Mouse (Mus musculus): ENCODE data around the gene Pom121l2. TPM values are rescaled to one million over a fixed set of nuclear protein-coding genes. Genes with fewer than 3 reads are reported as not detected.
A peak's percentile ranks its signal among the peaks of the same experiment; 100 is the strongest.

The Pom121l2 gene
- total RNA-seq, 1 experiment from 2014 or later, result not detected

GRCm38 (mm10) chr13:22006334-22007120 lies 25.5 kb downstream of the Pom121l2 start:
- ATAC-seq (replicated peaks in 1 of 2; ENCODE audit: insufficient read depth in 1 of 2, low FRiP score in 2 of 2, low TSS enrichment in 1 of 2, low read depth in 1 of 2, poor library complexity in 2 of 2, severe bottlenecking in 2 of 2), result peak; percentile 37 to 56; a peak in 2 of 4 replicates

DNA sequence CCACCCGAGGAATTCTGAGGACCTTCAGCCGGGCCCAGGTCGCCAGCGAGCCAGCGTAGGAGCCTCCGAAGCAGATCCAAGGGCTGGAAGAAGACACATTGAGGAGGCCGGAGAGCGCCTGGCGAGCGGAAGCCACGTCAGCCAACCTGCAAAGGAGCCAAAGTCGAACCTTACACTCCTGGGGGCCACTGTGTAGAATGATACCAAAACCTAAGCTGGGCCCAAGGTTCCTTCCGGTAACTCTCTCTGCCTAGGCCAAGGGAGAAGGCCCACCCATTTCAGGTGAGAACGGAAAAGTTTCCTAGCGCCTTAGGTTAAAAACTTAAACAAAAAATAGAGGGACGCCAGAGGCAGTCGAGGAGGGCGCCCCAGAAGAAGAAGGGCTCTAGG lies 26.1 kb downstream of the Pom121l2 start:
- ATAC-seq (replicated peaks in 1 of 2; ENCODE audit: insufficient read depth in 1 of 2, low FRiP score in 2 of 2, low TSS enrichment in 1 of 2, low read depth in 1 of 2, poor library complexity in 2 of 2, severe bottlenecking in 2 of 2), result no peak

DNA sequence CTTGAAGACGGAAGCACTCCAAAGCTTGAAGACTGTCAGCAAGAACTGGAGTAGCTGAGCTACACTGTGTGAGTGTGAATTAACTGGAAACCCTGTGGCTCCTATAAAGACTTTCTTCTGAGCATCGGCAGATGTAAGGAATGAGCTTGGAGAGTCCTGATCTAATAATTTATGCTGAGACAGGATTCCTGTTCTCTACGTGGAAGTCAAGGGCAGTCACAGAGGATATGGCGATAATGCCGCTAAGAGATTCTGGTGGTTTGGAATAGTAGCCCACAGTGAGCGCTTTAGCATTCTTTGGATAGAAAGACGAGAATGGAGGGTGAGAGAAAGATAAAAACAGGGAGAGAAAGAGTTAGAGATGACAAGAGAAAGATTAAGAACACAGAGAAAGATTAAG lies 26.9 kb downstream of the Pom121l2 start:
- ATAC-seq (replicated peaks in 1 of 2; ENCODE audit: insufficient read depth in 1 of 2, low FRiP score in 2 of 2, low TSS enrichment in 1 of 2, low read depth in 1 of 2, poor library complexity in 2 of 2, severe bottlenecking in 2 of 2), result no peak

DNA sequence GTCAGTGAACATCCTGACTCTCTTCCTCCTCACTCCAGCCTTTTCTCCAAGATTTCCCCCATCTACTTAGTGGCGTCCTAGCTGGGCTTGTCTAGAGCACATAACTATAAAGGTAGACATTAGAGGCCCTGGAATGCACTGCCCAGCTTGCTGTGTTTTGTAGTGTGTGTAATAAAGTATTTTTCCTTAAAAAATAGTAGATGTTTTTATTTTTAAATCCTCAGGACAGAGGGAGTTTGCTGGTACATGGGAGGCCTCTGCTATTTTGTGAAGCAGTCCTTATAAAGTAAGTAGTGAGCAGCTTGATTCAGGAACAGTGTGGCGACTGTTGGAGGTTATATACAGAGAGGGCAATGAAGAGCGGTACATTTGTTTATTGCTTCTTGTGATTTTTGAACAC lies 27.7 kb downstream of the Pom121l2 start:
- ATAC-seq (replicated peaks in 1 of 2; ENCODE audit: insufficient read depth in 1 of 2, low FRiP score in 2 of 2, low TSS enrichment in 1 of 2, low read depth in 1 of 2, poor library complexity in 2 of 2, severe bottlenecking in 2 of 2), result no peak

- ATAC-seq (replicated peaks in 1 of 2; ENCODE audit: insufficient read depth in 1 of 2, low FRiP score in 2 of 2, low TSS enrichment in 1 of 2, low read depth in 1 of 2, poor library complexity in 2 of 2, severe bottlenecking in 2 of 2), result no peak
Measured at GRCm38 (mm10) chr13:22009642-22010041, 28.6 kb downstream of the Pom121l2 start, which contains the start of gene Prss16. Gene Prss16 (minus strand): TSS chr13:22009742.

GRCm38 (mm10) chr13:22013716-22014115 lies 32.7 kb downstream of the Pom121l2 start:
- ATAC-seq (replicated peaks in 1 of 2; ENCODE audit: insufficient read depth in 1 of 2, low FRiP score in 2 of 2, low TSS enrichment in 1 of 2, low read depth in 1 of 2, poor library complexity in 2 of 2, severe bottlenecking in 2 of 2), result no peak

- ATAC-seq (replicated peaks in 1 of 2; ENCODE audit: insufficient read depth in 1 of 2, low FRiP score in 2 of 2, low TSS enrichment in 1 of 2, low read depth in 1 of 2, poor library complexity in 2 of 2, severe bottlenecking in 2 of 2), result no peak; a peak in 1 of 4 replicates
Measured at GRCm38 (mm10) chr13:22014411-22014845, 33.4 kb downstream of the Pom121l2 start.

- peak in 1 of 2 experiments; percentile 75; a peak in 3 of 4 replicates for ATAC-seq (replicated peaks in 1 of 2; ENCODE audit: insufficient read depth in 1 of 2, low FRiP score in 2 of 2, low TSS enrichment in 1 of 2, low read depth in 1 of 2, poor library complexity in 2 of 2, severe bottlenecking in 2 of 2)
Measured at GRCm38 (mm10) chr13:22015479-22016450, 34.8 kb downstream of the Pom121l2 start.

GRCm38 (mm10) chr13:22019934-22020835 lies 39.2 kb downstream of the Pom121l2 start:
- ATAC-seq (replicated peaks in 1 of 2; ENCODE audit: insufficient read depth in 1 of 2, low FRiP score in 2 of 2, low TSS enrichment in 1 of 2, low read depth in 1 of 2, poor library complexity in 2 of 2, severe bottlenecking in 2 of 2), result peak; percentile 36 to 39; a peak in 2 of 4 replicates

DNA sequence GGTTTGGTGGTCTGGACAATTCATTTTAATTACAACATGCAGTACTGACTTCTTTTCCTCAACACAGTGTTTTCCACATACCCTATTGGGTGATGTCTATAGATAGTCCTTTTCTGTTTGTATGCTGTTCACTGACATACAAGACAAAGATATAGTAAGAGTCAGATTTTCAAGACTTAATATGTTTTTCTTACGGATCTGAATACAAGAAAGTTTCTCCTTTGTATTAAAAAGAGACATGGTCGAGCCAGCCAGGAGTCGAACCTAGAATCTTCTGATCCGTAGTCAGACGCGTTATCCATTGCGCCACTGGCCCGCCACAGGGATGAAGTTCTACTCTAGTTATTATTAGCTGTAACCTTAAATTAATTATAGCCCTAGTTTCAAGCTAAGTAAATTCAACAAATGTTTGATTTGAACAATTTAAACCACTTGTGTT lies 39.9 kb downstream of the Pom121l2 start:
- peak; percentile 23 to 41; a peak in 1 of 4 replicates for ATAC-seq (replicated peaks in 1 of 2; ENCODE audit: insufficient read depth in 1 of 2, low FRiP score in 2 of 2, low TSS enrichment in 1 of 2, low read depth in 1 of 2, poor library complexity in 2 of 2, severe bottlenecking in 2 of 2)

GRCm38 (mm10) chr13:22021581-22021980 lies 40.6 kb downstream of the Pom121l2 start:
- ATAC-seq (replicated peaks in 1 of 2; ENCODE audit: insufficient read depth in 1 of 2, low FRiP score in 2 of 2, low TSS enrichment in 1 of 2, low read depth in 1 of 2, poor library complexity in 2 of 2, severe bottlenecking in 2 of 2), result no peak

DNA sequence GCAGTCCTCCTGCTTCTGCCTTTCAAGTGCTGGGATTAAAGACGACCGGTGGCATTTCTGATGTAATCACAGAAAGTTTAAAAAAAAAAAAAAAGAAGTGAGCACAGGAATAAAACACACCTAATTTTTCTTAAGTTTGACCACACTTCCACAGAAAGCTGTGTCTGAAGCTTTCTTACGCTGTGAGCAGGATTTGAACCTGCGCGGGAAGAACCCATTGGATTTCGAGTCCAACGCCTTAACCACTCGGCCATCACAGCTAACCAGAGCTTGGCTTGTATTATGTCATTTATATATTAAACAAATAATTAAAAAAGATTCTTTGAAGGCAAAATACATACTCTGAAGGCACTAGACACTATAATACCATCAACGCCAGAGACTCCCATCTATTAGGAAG lies 41.2 kb downstream of the Pom121l2 start:
- peak; percentile 25 to 65 for ATAC-seq (replicated peaks in 1 of 2; ENCODE audit: insufficient read depth in 1 of 2, low FRiP score in 2 of 2, low TSS enrichment in 1 of 2, low read depth in 1 of 2, poor library complexity in 2 of 2, severe bottlenecking in 2 of 2)

- no peak for ATAC-seq (replicated peaks in 1 of 2; ENCODE audit: insufficient read depth in 1 of 2, low FRiP score in 2 of 2, low TSS enrichment in 1 of 2, low read depth in 1 of 2, poor library complexity in 2 of 2, severe bottlenecking in 2 of 2)
Measured at GRCm38 (mm10) chr13:22026058-22027031, 45.4 kb downstream of the Pom121l2 start.

DNA sequence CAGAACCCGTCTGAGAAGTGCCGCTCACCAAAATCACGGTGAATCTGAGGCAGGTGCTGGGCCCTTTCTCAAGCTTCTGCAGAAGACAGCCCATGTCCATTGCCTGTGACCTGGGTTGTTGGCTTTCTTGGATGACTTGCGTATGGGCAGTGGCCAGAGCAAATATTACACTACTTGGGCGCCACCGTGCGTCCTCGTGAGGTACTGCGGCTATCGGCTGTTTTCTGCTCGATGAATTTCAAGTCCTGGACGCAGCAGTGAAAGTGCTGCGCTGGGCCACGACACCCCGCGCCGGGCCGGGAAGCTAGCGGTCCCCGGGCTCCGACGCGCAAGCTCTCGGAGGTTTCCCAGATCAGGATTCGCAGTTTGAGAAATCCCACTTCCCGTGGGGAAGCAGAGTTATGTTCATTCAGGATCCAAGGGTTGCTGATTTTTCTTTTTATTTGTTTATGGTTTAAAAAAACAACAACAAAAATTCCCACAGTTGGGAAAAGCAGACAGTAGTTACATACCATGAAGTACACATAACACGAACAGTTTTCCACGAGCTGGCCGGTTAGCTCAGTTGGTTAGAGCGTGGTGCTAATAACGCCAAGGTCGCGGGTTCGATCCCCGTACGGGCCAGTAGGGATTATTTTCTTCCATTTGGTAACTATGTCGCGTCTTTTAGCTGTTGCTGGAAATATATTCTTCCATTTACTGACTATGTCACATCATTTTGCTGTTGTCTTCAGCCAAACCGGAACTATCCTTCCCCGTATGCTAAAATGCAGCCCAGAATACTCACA lies 47.9 kb downstream of the Pom121l2 start:
- peak; percentile 86 to 93 for ATAC-seq (replicated peaks in 1 of 2; ENCODE audit: insufficient read depth in 1 of 2, low FRiP score in 2 of 2, low TSS enrichment in 1 of 2, low read depth in 1 of 2, poor library complexity in 2 of 2, severe bottlenecking in 2 of 2)

- no peak for ATAC-seq (replicated peaks in 1 of 2; ENCODE audit: insufficient read depth in 1 of 2, low FRiP score in 2 of 2, low TSS enrichment in 1 of 2, low read depth in 1 of 2, poor library complexity in 2 of 2, severe bottlenecking in 2 of 2)
Measured at GRCm38 (mm10) chr13:22029928-22030327, 48.9 kb downstream of the Pom121l2 start.
